Mouse (Mus musculus): Measurements from ENCODE around the gene Fam71b. TPM values are rescaled to one million over a fixed set of nuclear protein-coding genes. Genes with fewer than 3 reads are reported as not detected.

Fam71b gene
- polyA plus RNA-seq, 1 experiment from 2014 or later = not detected

GRCm38 (mm10) chr11:46388438-46388837 lies 7.9 kb upstream of the Fam71b start:
- H3K36me3 ChIP-seq = no peaks in the 10 kb centered on the region
- no peaks in the 10 kb centered on the region for H3K4me1 ChIP-seq
- no peak overlapping the region for H3K4me2 ChIP-seq
- no peaks in the 10 kb centered on the region for H3K9me3 ChIP-seq (replicated peaks)
- WGBS = 71% methylated on average over 6 of the region's 6 CpGs
- no peaks in the 10 kb centered on the region for H3K27me3 ChIP-seq (replicated peaks)
- no peak overlapping the region for H3K4me3 ChIP-seq (replicated peaks)
- no peak overlapping the region for H3K9ac ChIP-seq (replicated peaks)
- no peak for ATAC-seq (ENCODE audit: low FRiP score)
- H3K27ac ChIP-seq (replicated peaks) = no peak overlapping the region

- Histone ChIP-seq H3K4me2 (no peak within 1 kb of the TSS), H3K27me3 (replicated peaks) (no peaks in the 10 kb centered on the region), H3K9me3 (replicated peaks) (no peaks in the 10 kb centered on the region), H3K36me3 (no peaks in the 10 kb centered on the region), H3K27ac (replicated peaks) (no peak within 1 kb of the TSS), H3K4me1 (no peaks in the 10 kb centered on the region), H3K9ac (replicated peaks) (no peak within 1 kb of the TSS), H3K4me3 (replicated peaks) (no peak within 1 kb of the TSS)
- ATAC-seq (ENCODE audit: low FRiP score) = no peak
- 91% methylated on average over 13 of the region's 13 CpGs for WGBS
These were observed 6.8 kb upstream of the Fam71b start, which contains the start of gene Itk for GRCm38 (mm10) chr11:46389336-46390117. Itk (minus strand) TSS chr11:46389515.

GRCm38 (mm10) chr11:46390621-46391020 lies 5.7 kb upstream of the Fam71b start:
- WGBS = 36% methylated on average over 3 of the region's 3 CpGs
- ATAC-seq (ENCODE audit: low FRiP score) = no peak
- Histone ChIP-seq H3K9me3 (replicated peaks) (no peaks in the 10 kb centered on the region), H3K4me2 (no peak overlapping the region), H3K27ac (replicated peaks) (no peak overlapping the region), H3K9ac (replicated peaks) (no peak overlapping the region), H3K4me3 (replicated peaks) (no peak overlapping the region), H3K27me3 (replicated peaks) (no peaks in the 10 kb centered on the region), H3K36me3 (no peaks in the 10 kb centered on the region), H3K4me1 (no peaks in the 10 kb centered on the region)

GRCm38 (mm10) chr11:46392890-46393289 lies 3.5 kb upstream of the Fam71b start:
- WGBS = 90% methylated on average over 7 of the region's 7 CpGs
- no peaks in the 10 kb centered on the region for H3K36me3 ChIP-seq
- no peak overlapping the region for H3K9ac ChIP-seq (replicated peaks)
- no peak overlapping the region for H3K4me3 ChIP-seq (replicated peaks)
- no peak for ATAC-seq (ENCODE audit: low FRiP score)
- H3K9me3 ChIP-seq (replicated peaks) = no peaks in the 10 kb centered on the region
- H3K4me2 ChIP-seq = no peak overlapping the region
- H3K27ac ChIP-seq (replicated peaks) = no peak overlapping the region
- H3K4me1 ChIP-seq = no peaks in the 10 kb centered on the region
- H3K27me3 ChIP-seq (replicated peaks) = no peaks in the 10 kb centered on the region

- Histone ChIP-seq H3K27me3 (replicated peaks) (no peaks in the 10 kb centered on the region), H3K9me3 (replicated peaks) (no peaks in the 10 kb centered on the region), H3K4me1 (no peaks in the 10 kb centered on the region), H3K27ac (replicated peaks) (no peak overlapping the region), H3K36me3 (no peaks in the 10 kb centered on the region), H3K9ac (replicated peaks) (no peak overlapping the region), H3K4me2 (no peak overlapping the region), H3K4me3 (replicated peaks) (no peak overlapping the region)
- ATAC-seq (ENCODE audit: low FRiP score) = no peak
- WGBS = 85% methylated on average over 4 of the region's 4 CpGs
These were observed 2.9 kb upstream of the Fam71b start for GRCm38 (mm10) chr11:46393413-46393812.

- Histone ChIP-seq H3K9me3 (replicated peaks) (no peaks in the 10 kb centered on the region), H3K4me1 (no peaks in the 10 kb centered on the region), H3K4me2 (no peak overlapping the region), H3K4me3 (replicated peaks) (no peak overlapping the region), H3K9ac (replicated peaks) (no peak overlapping the region), H3K36me3 (no peaks in the 10 kb centered on the region), H3K27ac (replicated peaks) (no peak overlapping the region), H3K27me3 (replicated peaks) (no peaks in the 10 kb centered on the region)
- ATAC-seq (ENCODE audit: low FRiP score) = no peak
- WGBS = 89% methylated on average over 2 of the region's 2 CpGs
These were observed 1.3 kb upstream of the Fam71b start for GRCm38 (mm10) chr11:46395088-46395487.

GRCm38 (mm10) chr11:46395698-46396097 lies 661 bp upstream of the Fam71b start:
- ATAC-seq (ENCODE audit: low FRiP score) = no peak
- Histone ChIP-seq H3K4me3 (replicated peaks) (no peak overlapping the region), H3K27ac (replicated peaks) (no peak overlapping the region), H3K4me1 (no peaks in the 10 kb centered on the region), H3K36me3 (no peaks in the 10 kb centered on the region), H3K9ac (replicated peaks) (no peak overlapping the region), H3K4me2 (no peak overlapping the region), H3K27me3 (replicated peaks) (no peaks in the 10 kb centered on the region), H3K9me3 (replicated peaks) (no peaks in the 10 kb centered on the region)
- 97% methylated on average over 2 of the region's 2 CpGs for WGBS

GRCm38 (mm10) chr11:46396860-46397179 lies 461 bp downstream of the Fam71b start:
- 90% methylated on average over 4 of the region's 4 CpGs for WGBS
- Histone ChIP-seq H3K4me1 (no peaks in the 10 kb centered on the region), H3K27me3 (replicated peaks) (no peaks in the 10 kb centered on the region), H3K4me2 (no peak overlapping the region), H3K36me3 (no peaks in the 10 kb centered on the region), H3K4me3 (replicated peaks) (no peak overlapping the region), H3K9ac (replicated peaks) (no peak overlapping the region), H3K9me3 (replicated peaks) (no peaks in the 10 kb centered on the region), H3K27ac (replicated peaks) (no peak overlapping the region)
- ATAC-seq (ENCODE audit: low FRiP score) = no peak

- Histone ChIP-seq H3K9ac (replicated peaks) (no peak overlapping the region), H3K27me3 (replicated peaks) (no peaks in the 10 kb centered on the region), H3K4me2 (no peak overlapping the region), H3K4me1 (no peaks in the 10 kb centered on the region), H3K27ac (replicated peaks) (no peak overlapping the region), H3K36me3 (no peaks in the 10 kb centered on the region), H3K9me3 (replicated peaks) (no peaks in the 10 kb centered on the region), H3K4me3 (replicated peaks) (no peak overlapping the region)
- 58% methylated on average over 2 of the region's 2 CpGs for WGBS
- ATAC-seq (ENCODE audit: low FRiP score) = no peak
These were observed 1.5 kb downstream of the Fam71b start for GRCm38 (mm10) chr11:46397900-46398299.

- Histone ChIP-seq H3K4me3 (replicated peaks) (no peak overlapping the region), H3K9me3 (replicated peaks) (no peaks in the 10 kb centered on the region), H3K4me1 (no peaks in the 10 kb centered on the region), H3K27ac (replicated peaks) (no peak overlapping the region), H3K4me2 (no peak overlapping the region), H3K36me3 (no peaks in the 10 kb centered on the region), H3K9ac (replicated peaks) (no peak overlapping the region), H3K27me3 (replicated peaks) (no peaks in the 10 kb centered on the region)
- 87% methylated on average over 4 of the region's 4 CpGs for WGBS
- no peak for ATAC-seq (ENCODE audit: low FRiP score)
These were observed 2.1 kb downstream of the Fam71b start for GRCm38 (mm10) chr11:46398473-46398872.

GRCm38 (mm10) chr11:46398933-46399383 lies 2.6 kb downstream of the Fam71b start:
- H3K4me2 ChIP-seq = no peak overlapping the region
- no peak for ATAC-seq (ENCODE audit: low FRiP score)
- H3K27ac ChIP-seq (replicated peaks) = no peak overlapping the region
- no peaks in the 10 kb centered on the region for H3K9me3 ChIP-seq (replicated peaks)
- no peak overlapping the region for H3K9ac ChIP-seq (replicated peaks)
- WGBS = 69% methylated on average over 5 of the region's 5 CpGs
- H3K4me1 ChIP-seq = no peaks in the 10 kb centered on the region
- H3K36me3 ChIP-seq = no peaks in the 10 kb centered on the region
- no peak overlapping the region for H3K4me3 ChIP-seq (replicated peaks)
- H3K27me3 ChIP-seq (replicated peaks) = no peaks in the 10 kb centered on the region

- ATAC-seq (ENCODE audit: low FRiP score) = no peak
- no peak overlapping the region for H3K4me2 ChIP-seq
- H3K9ac ChIP-seq (replicated peaks) = no peak overlapping the region
- no peaks in the 10 kb centered on the region for H3K27me3 ChIP-seq (replicated peaks)
- H3K27ac ChIP-seq (replicated peaks) = no peak overlapping the region
- no peaks in the 10 kb centered on the region for H3K4me1 ChIP-seq
- H3K4me3 ChIP-seq (replicated peaks) = no peak overlapping the region
- no peaks in the 10 kb centered on the region for H3K36me3 ChIP-seq
- WGBS = 81% methylated on average over 12 of the region's 12 CpGs
- H3K9me3 ChIP-seq (replicated peaks) = no peaks in the 10 kb centered on the region
These were observed 5.2 kb downstream of the Fam71b start for GRCm38 (mm10) chr11:46401555-46401954.

All from neural tube, embryonic 15.5 days (tissue).